Mouse (Mus musculus) lung, adult 10 weeks (tissue): ENCODE data around the gene Dnajc4. TPM values are rescaled to one million over a fixed set of nuclear protein-coding genes. Genes with fewer than 3 reads are reported as not detected.

Experiments used
- polyA plus RNA-seq: library from polyadenylated mRNA; stranded (reverse); fragments of 350-450 nt; fragmentation: Illumina TruSeq; extraction: RNeasy Lipid Tissue Mini Kit (QIAGEN cat#74804); gene quantifications from one replicate; pipeline ENCODE4 v1.2.3, GENCODE M21; 2014; ENCODE audit warnings: low read depth, low replicate concordance; ENCODE audit not compliant: insufficient read depth

The Dnajc4 gene
- polyA plus RNA-seq, result 24.8 TPM

DNA sequence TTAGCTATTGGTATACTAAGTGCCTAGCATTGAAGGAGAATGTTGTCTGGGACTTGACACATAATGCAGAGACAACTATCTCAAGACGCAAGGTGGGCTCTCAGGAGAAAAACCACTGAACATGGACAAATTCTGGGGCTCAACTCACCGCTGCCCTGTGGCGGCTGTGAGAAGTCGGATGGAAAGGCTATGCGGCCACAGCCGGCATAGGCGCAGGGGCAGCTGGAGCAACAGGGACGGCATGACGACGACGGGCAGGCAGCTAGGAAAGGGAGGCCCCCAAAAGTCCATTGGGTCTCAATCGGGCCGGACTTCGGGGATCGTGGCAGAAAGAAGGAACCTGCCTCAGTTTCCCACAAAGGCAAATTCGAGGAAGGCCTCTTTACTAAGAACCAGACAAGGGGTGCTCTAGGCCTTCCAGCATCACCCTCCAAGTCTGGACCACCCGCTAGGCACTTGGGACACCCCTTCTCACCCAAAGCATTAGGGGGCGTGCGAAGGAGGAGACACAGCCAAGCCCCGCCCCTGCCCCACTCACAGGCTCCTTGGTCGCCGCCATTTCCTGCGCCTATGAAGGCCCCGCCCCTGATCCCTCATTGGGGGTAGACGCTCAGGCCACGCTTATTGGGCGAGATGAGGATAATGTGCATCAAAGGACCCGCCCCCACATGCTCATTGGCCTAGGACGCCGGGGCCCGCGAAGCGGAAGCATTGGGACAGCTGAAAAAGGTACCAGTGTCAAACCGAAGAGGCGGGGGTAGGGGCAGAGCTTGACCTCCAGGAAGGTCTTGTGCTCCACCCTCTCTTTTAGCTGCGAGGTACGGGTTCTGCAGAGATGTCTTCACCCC is at the start of gene Dnajc4:
TSS of gene Dnajc4 (minus strand) at position 562 of the 848 bp plus-strand sequence.

DNA sequence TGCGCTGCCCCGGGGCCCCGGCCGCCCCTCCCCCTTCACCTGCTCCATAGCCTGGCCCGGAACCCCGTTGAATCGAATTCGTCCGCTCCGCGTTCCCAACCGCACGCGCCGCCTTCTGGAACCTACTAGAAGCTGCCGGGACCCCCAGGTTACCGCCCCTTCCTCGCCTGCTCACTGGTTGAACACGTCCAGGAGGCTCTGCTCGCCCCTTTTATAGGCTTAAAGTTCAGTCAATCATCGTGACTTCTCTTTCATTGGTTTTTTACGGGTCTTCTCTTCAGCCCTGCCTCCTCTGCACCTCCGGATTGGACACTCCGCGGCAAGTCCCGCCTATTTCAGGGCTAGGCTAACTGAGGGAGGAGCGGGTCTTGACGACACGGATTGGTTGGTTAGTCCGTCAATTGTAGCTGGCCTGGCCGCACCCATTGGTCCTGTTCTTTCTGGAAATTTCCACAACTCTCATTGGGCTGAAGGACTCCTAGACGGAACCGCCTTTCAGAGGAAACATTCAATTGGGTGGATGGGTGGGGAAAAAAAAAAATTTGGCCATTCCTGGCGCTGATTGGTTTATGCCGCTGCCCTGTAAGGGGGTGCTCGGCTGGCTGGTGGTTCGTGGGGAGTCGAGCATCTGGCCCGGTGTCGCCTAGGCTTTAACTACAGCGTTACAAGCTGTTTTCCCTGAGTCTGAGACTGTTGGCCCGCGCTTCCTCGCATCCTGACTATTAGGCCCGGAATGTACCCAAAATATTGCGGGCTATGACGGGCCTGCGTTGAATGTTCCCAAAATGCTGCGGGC is 47.7 kb upstream of the Dnajc4 start, which contains the start of gene Stip1:
TSS of gene Stip1 (minus strand) at position 127 of the 796 bp plus-strand sequence.

DNA sequence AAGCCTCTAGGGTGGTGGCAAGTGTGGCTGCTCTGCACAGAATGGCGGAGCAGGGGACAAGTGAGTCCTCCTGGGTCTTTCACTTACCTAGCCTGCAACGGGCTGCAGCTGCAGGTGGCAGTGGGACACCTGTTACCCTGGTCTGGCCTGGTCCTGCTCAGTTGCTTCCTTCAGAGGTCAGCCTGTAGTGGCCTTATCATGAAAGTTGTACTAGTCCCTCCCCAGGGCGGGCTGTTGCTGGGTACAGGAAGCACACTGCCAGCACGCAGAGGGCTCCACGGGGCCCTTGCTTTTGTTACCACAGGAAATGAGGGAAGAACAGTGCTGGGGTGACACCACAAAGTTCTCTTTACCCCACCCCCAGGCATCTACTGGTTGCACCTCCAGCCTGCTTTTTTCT is 26.8 kb upstream of the Dnajc4 start, which contains the start of gene Fermt3:
TSS of gene Fermt3 (minus strand) at position 279 of the 400 bp plus-strand sequence.

DNA sequence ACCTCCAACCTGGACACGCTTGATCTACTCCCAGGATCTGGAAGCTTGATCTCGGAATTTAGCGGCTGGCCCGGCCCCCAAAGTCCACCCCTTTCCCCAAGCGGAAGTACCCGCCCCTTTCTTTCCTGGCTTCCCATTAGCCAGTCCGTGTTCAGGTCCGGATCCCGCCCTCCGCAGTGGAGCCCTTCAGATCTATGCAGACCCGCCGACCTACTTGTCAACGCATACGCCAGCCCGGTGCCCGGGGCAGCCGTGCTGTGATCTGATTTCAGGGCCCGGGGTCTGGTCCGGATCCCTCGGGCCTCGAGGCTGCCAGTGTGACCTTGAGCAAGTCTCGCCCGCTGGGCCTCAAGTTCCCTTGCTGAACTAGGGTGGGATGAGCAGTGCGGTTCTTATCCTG is 3.6 kb upstream of the Dnajc4 start, which contains the start of the genes Nudt22 and Trpt1:
TSS of gene Nudt22 (minus strand) at position 112 of the 400 bp plus-strand sequence.
TSS of gene Trpt1 (plus strand) at position 126 of the 400 bp plus-strand sequence.

DNA sequence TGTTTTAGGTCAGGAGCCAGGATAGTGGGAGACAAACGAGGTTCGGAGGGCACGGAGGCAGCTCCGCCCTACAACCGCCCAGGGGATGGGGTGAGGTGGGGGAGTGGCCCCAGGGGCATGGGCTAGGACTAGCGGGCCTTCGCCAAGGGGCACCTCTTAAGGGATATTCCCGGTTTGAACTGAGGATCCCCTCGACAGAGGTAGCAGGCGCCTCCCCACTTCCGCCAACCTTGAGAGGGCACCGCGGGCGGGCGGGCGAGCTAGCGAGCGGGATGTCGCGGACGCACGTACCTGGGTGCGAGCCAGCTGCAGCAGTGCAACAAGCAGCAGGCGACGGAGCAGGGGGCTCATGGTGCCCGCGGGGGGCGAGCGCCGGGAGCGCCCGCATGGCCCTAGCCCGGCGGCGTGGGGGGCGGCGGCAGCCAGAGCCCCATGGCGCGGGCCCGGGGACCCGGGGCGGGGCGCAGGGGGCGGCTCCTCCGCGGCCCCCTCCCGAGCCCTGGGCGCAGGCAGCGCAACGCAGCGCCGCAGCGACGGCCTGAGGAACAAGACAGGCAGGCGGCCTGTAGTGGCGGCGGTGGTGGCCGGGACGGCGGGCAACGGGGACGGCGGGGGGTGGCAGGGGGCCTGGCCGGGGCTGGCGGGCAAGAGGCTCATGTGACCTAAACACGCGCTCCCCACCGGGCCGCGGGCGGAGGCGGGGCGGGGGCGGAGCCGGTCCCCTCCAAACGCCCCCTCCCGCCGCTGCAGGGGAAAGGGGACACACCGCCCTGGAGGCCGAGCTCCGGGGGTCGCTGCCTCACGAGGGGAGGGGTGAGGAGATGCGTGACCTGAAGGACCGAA is 5.1 kb downstream of the Dnajc4 start, which contains the start of gene Vegfb:
TSS of gene Vegfb (minus strand) at position 591 of the 843 bp plus-strand sequence.

DNA sequence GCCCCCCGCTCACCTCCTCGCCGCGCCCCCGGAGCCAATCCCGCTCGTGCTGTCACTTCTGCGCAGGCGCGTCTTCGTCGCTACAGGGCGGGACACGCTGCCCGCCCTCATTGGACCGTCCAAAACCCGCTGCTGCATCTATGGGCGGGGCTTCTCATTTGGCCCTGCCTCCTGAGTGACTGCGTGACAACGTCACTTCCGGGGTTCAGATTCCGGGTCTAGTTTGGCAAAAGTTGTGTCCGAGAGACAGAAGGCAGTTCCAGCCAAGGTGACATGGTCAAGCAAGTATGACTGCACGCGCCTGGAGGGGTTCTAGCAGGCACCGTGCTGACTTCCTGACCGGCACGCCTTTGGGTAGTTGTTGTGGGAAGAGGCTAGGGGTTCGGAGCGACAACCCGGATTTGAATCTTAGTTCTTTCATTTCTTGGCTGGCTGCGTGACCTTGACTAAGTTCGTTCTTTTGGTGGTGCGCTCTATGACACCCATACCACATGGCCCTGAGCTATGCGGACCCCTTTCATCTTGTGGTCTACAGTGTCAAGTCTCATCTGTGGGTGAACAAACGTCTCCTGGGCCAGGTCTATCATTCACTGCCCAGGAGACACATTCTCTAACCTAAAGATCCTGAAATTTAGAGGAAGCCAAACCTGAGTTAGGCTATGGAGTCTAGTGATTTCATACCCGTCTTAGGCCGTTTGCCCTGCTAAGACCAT is 11.8 kb downstream of the Dnajc4 start, which contains the start of gene Fkbp2:
TSS of gene Fkbp2 (minus strand) at position 121 of the 713 bp plus-strand sequence.

DNA sequence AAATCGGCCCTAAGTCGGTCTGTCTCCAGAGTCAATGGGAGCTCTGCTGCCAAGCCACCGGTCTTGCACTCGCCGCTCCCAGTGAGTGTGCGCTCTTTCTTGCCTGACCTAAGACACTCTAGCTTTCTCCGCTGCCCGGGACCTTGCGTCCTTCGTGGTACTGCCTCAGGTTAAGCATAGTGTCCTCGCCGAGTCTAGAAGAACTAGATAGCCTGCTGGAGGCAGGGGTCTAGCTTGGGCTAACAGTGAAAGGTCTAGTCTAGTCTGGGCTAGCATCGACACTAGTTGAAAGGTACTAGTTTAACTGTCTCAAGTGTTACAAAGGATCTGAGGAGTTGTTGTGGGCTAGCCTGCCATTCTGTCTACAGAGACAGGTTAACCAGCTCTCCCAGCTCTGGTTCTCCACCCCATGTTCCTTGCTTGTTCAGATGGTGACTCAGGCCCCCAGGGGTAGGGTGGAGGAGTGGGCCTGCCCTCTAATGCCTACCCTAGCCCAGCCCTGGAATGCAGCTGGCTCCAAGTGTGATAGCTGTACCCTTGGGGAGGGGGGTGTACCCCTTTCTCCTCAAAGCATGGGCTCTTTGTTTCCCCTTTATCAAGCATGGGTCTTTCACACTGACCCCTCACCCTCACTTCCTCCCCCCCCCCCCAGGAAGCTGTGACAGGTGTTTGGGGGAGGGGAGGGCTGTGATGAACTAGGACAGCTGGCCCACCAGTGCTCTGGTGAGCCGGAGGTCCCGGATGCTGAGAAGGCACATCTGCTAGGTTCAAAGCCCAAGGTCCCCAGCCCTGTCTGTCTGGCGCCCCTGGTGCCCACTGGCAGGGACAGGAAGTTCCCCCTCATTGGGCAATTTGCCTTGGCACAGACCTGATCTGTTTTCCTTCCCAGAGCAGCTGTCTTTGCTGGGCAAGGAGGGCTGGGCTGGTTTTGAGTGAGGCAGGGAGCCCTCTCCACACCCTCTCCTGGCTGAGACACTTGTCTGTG is 16.5 kb downstream of the Dnajc4 start, which contains the start of gene Plcb3:
TSS of gene Plcb3 (minus strand) at position 934 of the 985 bp plus-strand sequence.

DNA sequence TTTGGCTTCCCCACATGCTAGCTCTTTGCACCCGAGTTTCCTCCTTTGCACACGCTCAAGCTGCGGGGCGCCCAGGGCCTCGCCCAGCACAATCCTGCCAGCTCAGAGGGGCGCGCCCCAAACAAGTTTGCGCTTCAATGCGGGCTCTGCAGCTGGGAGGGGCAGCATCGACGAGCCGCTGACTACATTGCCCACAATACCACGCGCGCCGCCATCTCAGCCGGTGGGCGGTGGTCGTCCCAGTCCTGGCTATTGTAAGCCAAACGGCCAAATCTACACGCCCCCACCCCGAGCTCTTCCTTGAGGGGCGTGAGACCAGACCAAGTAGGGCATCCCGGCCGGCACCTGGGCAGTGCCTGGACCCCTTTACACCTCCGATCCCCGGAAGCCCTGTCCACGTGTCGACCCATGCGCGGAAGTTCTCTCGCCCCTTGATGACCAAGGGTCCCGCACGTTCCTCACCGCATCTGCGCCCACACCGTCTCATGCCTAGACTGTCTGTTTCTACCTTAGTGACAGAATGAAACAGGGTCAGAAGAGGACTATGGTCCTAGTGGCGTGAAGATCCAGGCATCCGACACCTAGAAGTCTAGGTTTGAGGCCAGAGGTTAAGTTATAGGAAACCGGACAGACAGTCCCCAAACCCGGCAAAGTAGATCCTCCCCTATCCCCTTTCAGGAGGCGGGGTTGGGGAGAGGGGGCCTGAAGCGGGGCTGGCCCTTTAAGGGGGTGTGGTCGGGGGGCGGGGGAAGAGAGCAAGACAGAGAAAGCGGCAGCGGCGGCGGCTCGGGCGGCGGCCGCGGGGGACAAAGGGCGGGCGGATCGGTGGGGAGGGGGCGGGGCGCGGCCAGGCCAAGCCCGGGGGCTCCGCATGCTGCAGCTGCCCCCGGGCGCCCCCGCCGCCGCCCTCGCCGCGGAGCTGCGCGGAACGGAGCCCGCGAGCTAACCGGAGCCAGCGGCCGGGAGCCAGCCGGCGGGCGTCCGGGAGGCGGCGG is 17.9 kb downstream of the Dnajc4 start, which contains the start of gene Ppp1r14b:
TSS of gene Ppp1r14b (plus strand) at position 758 of the 995 bp plus-strand sequence.

DNA sequence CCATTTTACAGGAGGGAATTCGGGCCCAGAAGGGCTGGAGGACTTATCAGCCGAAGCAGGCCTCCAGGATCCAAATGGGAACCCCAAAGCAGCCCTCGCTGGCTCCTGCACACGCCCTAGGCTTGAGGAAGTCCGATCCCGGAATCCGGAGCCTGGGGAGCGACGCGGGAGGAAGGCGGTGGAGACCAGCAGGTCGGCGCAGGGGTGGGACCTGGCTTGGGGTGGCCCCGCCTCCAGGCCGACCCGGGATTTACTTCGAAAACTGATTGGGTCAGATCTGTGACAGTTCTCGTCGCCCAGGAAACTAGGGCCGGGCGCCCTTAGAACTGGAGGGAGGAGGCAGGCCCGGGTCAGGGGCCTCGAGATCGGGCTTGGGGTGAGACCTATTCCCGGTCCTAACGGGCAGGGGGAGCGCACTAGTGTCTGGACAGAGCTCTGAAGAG is 50.1 kb downstream of the Dnajc4 start, which contains the start of gene Gpr137:
TSS of gene Gpr137 (minus strand) at position 232 of the 443 bp plus-strand sequence.

DNA sequence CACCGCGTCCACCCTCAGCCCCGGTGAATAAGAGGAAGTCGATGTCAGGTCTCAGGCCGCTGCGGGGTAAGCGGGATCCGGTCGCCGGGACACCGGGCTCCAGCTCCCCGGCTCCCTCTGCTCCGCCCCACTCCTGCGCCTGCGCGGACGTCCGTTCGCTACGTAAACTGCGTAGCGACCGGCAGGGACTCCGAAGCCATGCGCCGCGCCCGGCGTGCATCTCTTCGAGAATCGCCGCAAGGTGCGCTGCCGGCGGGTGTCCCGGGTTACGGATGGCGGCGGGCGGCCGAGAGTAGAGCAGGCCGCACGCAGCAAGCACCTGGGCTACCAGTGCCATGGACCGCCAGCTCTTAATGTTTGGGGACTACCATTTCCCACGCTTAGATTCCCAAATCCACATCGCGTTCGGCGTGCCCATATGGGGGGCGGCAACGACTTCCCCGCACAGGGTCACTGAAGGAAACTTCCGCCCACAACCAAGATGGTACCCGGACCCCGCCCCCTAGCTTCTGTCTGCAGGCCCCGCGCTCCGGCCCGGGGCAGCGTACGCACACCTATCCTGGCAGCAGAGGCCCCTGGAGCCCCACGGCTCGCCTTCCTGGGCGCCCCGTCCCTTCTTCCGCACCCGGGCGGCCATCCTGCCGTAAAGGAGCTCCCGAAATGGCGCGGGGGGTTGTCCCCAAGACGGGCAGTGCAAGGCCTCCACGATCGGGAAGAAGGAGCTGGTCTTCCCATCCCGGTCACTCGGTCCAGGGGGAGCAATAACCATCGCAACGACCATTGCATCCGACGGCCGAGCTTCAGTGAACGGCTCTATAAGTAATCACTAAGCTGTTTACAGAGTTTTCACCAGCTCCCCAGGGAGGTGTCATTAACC is 50.8 kb downstream of the Dnajc4 start, which contains the start of gene Bad:
TSS of gene Bad (plus strand) at position 490 of the 877 bp plus-strand sequence.

Other genes starting within 250 kb of the Dnajc4 start
- 16.7 TPM for gene Rps6ka4, start 151.9 kb downstream of the Dnajc4 start, polyA plus RNA-seq
- 4.5 TPM for gene Ccdc88b, start 134.4 kb downstream of the Dnajc4 start, polyA plus RNA-seq
- 74.6 TPM for gene Trmt112, start 82.9 kb downstream of the Dnajc4 start, polyA plus RNA-seq
- gene Prdx5, start 82.5 kb downstream of the Dnajc4 start, polyA plus RNA-seq, result 254 TPM
- 24.6 TPM for gene Esrra, start 70.8 kb downstream of the Dnajc4 start, polyA plus RNA-seq
- 0.68 TPM for gene Catsperz, start 67.2 kb downstream of the Dnajc4 start, polyA plus RNA-seq
- not detected for gene Kcnk4, start 58.1 kb downstream of the Dnajc4 start, polyA plus RNA-seq
- 59.7 TPM for gene Bad, start 50.7 kb downstream of the Dnajc4 start, polyA plus RNA-seq
- gene Gpr137, start 50.1 kb downstream of the Dnajc4 start, polyA plus RNA-seq, result 34.1 TPM
- 61.9 TPM for gene Ppp1r14b, start 17.6 kb downstream of the Dnajc4 start, polyA plus RNA-seq
- 31.5 TPM for gene Plcb3, start 16.1 kb downstream of the Dnajc4 start, polyA plus RNA-seq
- gene Fkbp2, start 12.1 kb downstream of the Dnajc4 start, polyA plus RNA-seq, result 111 TPM
- gene Vegfb, start 4.9 kb downstream of the Dnajc4 start, polyA plus RNA-seq, result 24.8 TPM
- 13.9 TPM for gene Nudt22, start 3.5 kb upstream of the Dnajc4 start, polyA plus RNA-seq
- 8.8 TPM for gene Trpt1, start 3.6 kb upstream of the Dnajc4 start, polyA plus RNA-seq
- 17.2 TPM for gene Fermt3, start 26.9 kb upstream of the Dnajc4 start, polyA plus RNA-seq
- 69.0 TPM for gene Stip1, start 47.4 kb upstream of the Dnajc4 start, polyA plus RNA-seq
- gene Macrod1, start 64.2 kb upstream of the Dnajc4 start, polyA plus RNA-seq, result 22.1 TPM
- 0.06 TPM for gene Flrt1, start 113.2 kb upstream of the Dnajc4 start, polyA plus RNA-seq
- gene Otub1, start 213.7 kb upstream of the Dnajc4 start, polyA plus RNA-seq, result 39.3 TPM
- 408 TPM for gene Cox8a, start 225.0 kb upstream of the Dnajc4 start, polyA plus RNA-seq
- 8.4 TPM for gene Naa40, start 248.6 kb upstream of the Dnajc4 start, polyA plus RNA-seq